Mouse (Mus musculus): ENCODE results near the gene Dnajc5. TPM values are rescaled to one million over a fixed set of nuclear protein-coding genes. Genes with fewer than 3 reads are reported as not detected.

Dnajc5 gene
- polyA plus RNA-seq, 2 experiments, result 72.5 to 75.7 TPM

DNA sequence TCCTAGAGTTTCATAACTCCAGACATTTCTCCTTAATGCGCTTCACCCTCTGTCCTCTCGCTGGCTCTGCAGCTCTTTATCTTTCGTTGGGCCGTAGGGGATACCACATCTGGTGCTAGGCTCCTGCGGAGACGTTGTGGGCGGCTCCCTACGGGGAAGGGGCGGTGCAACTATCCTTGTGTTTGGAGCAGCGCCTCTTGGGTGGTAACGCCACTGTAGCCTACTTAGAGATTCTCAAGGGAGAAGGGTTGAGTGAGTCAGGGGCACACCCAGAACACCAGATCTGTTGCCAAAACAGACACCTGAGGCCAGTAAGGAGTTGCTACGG is 22.8 kb upstream of the Dnajc5 start:
- Histone ChIP-seq H3K36me3 (ENCODE audit: control insufficient read depth, insufficient read depth, low read length) (peaks cover 31% of the 10 kb centered on the region), H3K27me3 (ENCODE audit: control insufficient read depth, insufficient read depth, low read length) (no peaks in the 10 kb centered on the region), H3K4me3 (replicated peaks; ENCODE audit: low read length) (peak overlapping the region; percentile 91), H3K9ac (ENCODE audit: low read depth, low read length, severe bottlenecking) (peak overlapping the region; percentile 94), H3K27ac (replicated peaks; ENCODE audit: low read depth, low read length) (peak overlapping the region; percentile 92), H3K4me1 (ENCODE audit: control insufficient read depth, insufficient read depth, low read length) (peaks cover 11% of the 10 kb centered on the region; the same call in 1 of the 2 replicates), H3K9me3 (ENCODE audit: control insufficient read depth, low read length) (no peaks in the 10 kb centered on the region), H3K4me2 (replicated peaks; ENCODE audit: low read depth, low read length, severe bottlenecking) (peak overlapping the region; percentile 92)
- 0 out of 2 replicates have a peak, but pooled peaks have one; percentile 17 for ATAC-seq (ENCODE audit: low FRiP score, low read depth)
- TF ChIP-seq POLR2A (IDR thresholded peaks at IDR 0.05; ENCODE audit: borderline replicate concordance, extremely low read depth, insufficient read depth, insufficient read length), result no peak
- DNase-seq (ENCODE audit: low spot score), result peak; percentile 52
- WGBS, result under 1% methylated on average over 12 of the region's 12 CpGs

DNA sequence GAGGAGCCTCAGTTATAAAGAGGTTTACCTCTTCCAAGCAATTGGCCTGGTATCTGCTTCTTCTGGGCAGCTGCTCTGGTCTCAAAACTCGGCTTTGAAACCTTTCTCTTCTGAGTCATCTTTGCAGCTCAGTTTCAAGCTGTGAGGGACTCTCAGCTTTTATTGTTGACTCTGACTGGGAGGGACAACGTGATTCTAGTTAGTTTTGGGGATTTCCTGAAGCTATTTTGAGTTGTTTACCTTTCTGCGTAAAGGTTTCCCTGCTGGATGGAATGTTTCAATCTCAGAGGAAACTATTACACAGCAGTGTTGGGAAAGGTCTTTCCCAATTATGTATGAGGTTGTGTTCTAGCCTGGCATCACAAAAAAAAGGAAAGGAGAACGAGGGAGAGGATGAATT is 21.6 kb upstream of the Dnajc5 start:
- 83% methylated on average over 4 of the region's 4 CpGs for WGBS
- H3K4me2 ChIP-seq (replicated peaks; ENCODE audit: low read depth, low read length, severe bottlenecking), result no peak overlapping the region
- no peak for TF ChIP-seq POLR2A (IDR thresholded peaks at IDR 0.05; ENCODE audit: borderline replicate concordance, extremely low read depth, insufficient read depth, insufficient read length)

DNA sequence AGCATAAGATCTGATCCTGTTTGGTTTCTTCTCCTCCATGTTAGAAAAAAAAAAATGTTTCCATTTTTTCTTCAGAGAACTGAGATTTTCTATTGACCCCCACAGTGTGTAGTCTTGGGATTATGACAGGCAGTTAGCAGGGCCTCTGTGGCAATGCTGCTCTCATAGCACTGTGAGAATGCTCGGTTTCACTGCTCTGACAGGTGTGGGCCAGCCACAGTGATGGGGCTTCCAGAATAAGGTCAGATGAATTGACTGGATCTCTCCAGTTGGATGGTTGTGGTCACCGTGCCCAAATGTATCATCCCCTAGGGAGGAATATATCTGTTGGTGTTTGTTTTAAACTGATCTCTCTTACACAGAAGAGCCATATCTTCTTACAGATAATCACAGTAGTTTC is 11.1 kb upstream of the Dnajc5 start:
- Histone ChIP-seq H3K9ac (ENCODE audit: low read depth, low read length, severe bottlenecking) (no peak overlapping the region), H3K4me2 (replicated peaks; ENCODE audit: low read depth, low read length, severe bottlenecking) (no peak overlapping the region), H3K27me3 (ENCODE audit: control insufficient read depth, insufficient read depth, low read length) (no peaks in the 10 kb centered on the region), H3K27ac (replicated peaks; ENCODE audit: low read depth, low read length) (no peak overlapping the region), H3K9me3 (ENCODE audit: control insufficient read depth, low read length) (no peaks in the 10 kb centered on the region), H3K4me3 (replicated peaks; ENCODE audit: low read length) (no peak overlapping the region), H3K36me3 (ENCODE audit: control insufficient read depth, insufficient read depth, low read length) (peaks cover 89% of the 10 kb centered on the region), H3K4me1 (ENCODE audit: control insufficient read depth, insufficient read depth, low read length) (no peaks in the 10 kb centered on the region)
- ATAC-seq (ENCODE audit: low FRiP score, low read depth), result no peak
- WGBS, result 87% methylated on average over 2 of the region's 2 CpGs
- no peak for TF ChIP-seq POLR2A (IDR thresholded peaks at IDR 0.05; ENCODE audit: borderline replicate concordance, extremely low read depth, insufficient read depth, insufficient read length)
- DNase-seq (ENCODE audit: low spot score), result no peak

More for the DNA sequence above, 21.6 kb upstream of the Dnajc5 start:
- Histone ChIP-seq H3K4me3 (replicated peaks; ENCODE audit: low read length) (no peak overlapping the region), H3K27ac (replicated peaks; ENCODE audit: low read depth, low read length) (no peak overlapping the region), H3K9ac (ENCODE audit: low read depth, low read length, severe bottlenecking) (no peak overlapping the region), H3K36me3 (ENCODE audit: control insufficient read depth, insufficient read depth, low read length) (peaks cover 41% of the 10 kb centered on the region), H3K9me3 (ENCODE audit: control insufficient read depth, low read length) (no peaks in the 10 kb centered on the region), H3K27me3 (ENCODE audit: control insufficient read depth, insufficient read depth, low read length) (no peaks in the 10 kb centered on the region), H3K4me1 (ENCODE audit: control insufficient read depth, insufficient read depth, low read length) (peaks cover 11% of the 10 kb centered on the region; the same call in 1 of the 2 replicates)
- no peak for ATAC-seq (ENCODE audit: low FRiP score, low read depth)
- DNase-seq (ENCODE audit: low spot score), result no peak

DNA sequence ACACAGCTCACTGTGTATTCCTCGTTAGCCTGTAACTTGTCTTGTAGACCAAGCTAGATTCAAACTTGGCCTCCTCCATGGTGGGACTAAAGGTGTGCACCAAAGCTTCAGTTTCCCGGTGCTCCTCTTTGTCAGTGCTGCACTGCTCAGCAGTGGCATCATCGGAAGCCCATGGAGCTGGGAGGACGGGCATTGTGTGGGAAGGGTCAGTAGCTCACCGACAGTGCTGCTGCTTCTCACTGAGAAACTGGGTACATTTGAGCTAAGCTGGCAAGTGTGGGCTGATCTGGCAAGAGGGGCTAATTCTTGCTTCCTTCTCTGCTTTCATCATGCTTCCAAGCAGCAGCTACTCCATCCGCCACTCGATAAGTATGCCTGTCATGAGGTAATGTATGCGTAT is 9.1 kb upstream of the Dnajc5 start:
- ATAC-seq (ENCODE audit: low FRiP score, low read depth) (no peak), DNase-seq (ENCODE audit: low spot score) (no peak)
- Histone ChIP-seq H3K36me3 (ENCODE audit: control insufficient read depth, insufficient read depth, low read length) (peaks cover 88% of the 10 kb centered on the region), H3K4me2 (replicated peaks; ENCODE audit: low read depth, low read length, severe bottlenecking) (no peak overlapping the region), H3K9me3 (ENCODE audit: control insufficient read depth, low read length) (no peaks in the 10 kb centered on the region), H3K27me3 (ENCODE audit: control insufficient read depth, insufficient read depth, low read length) (no peaks in the 10 kb centered on the region), H3K27ac (replicated peaks; ENCODE audit: low read depth, low read length) (no peak overlapping the region), H3K4me1 (ENCODE audit: control insufficient read depth, insufficient read depth, low read length) (no peaks in the 10 kb centered on the region), H3K4me3 (replicated peaks; ENCODE audit: low read length) (no peak overlapping the region), H3K9ac (ENCODE audit: low read depth, low read length, severe bottlenecking) (no peak overlapping the region)
- 93% methylated on average over 8 of the region's 8 CpGs for WGBS
- no peak for TF ChIP-seq POLR2A (IDR thresholded peaks at IDR 0.05; ENCODE audit: borderline replicate concordance, extremely low read depth, insufficient read depth, insufficient read length)

DNA sequence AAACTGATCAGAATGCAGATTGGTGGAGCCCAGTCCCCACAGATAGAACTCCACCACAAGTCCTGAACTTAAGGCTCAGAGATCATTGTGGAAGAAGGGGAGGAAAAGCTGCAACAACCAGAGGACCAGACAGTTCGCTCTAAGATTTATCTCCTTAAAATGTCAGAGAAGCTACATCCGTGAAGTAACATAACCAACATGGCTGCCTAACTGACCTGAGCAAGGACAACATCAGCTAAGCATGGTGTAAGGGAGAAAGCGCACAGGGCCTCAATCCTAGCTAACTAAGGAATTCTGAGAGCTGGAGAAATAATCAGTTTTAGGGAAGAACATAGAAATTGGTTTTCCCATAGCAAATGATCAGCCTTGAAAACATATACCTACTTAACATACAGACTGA is 1.1 kb upstream of the Dnajc5 start:
- Histone ChIP-seq H3K27ac (replicated peaks; ENCODE audit: low read depth, low read length) (peak overlapping the region; percentile 95), H3K9me3 (ENCODE audit: control insufficient read depth, low read length) (no peaks in the 10 kb centered on the region), H3K4me1 (ENCODE audit: control insufficient read depth, insufficient read depth, low read length) (peaks cover 14% of the 10 kb centered on the region), H3K27me3 (ENCODE audit: control insufficient read depth, insufficient read depth, low read length) (no peaks in the 10 kb centered on the region), H3K4me3 (replicated peaks; ENCODE audit: low read length) (peak overlapping the region; percentile 94), H3K36me3 (ENCODE audit: control insufficient read depth, insufficient read depth, low read length) (peaks cover 36% of the 10 kb centered on the region), H3K4me2 (replicated peaks; ENCODE audit: low read depth, low read length, severe bottlenecking) (peak overlapping the region; percentile 56), H3K9ac (ENCODE audit: low read depth, low read length, severe bottlenecking) (peak overlapping the region; percentile 94)
- DNase-seq (ENCODE audit: low spot score) (no peak), ATAC-seq (ENCODE audit: low FRiP score, low read depth) (no peak)
- no peak for TF ChIP-seq POLR2A (IDR thresholded peaks at IDR 0.05; ENCODE audit: borderline replicate concordance, extremely low read depth, insufficient read depth, insufficient read length)
- 68% methylated on average over 3 of the region's 3 CpGs for WGBS

DNA sequence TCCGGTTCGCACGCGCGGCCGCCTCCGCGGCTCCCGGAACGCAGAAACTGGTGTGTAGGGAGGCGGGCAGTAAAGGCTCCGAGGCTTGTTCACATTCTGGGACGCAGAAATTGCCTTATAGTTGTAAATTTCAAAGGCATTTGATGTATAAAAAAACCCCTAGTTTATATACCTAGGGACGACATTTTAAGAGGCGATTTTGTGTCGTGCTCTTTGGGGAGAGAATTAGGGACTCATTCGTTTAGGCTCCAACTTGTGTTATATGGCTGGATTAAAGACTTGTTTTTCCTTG is 597 bp downstream of the Dnajc5 start:
- Histone ChIP-seq H3K36me3 (ENCODE audit: control insufficient read depth, insufficient read depth, low read length) (peaks cover 20% of the 10 kb centered on the region), H3K4me1 (ENCODE audit: control insufficient read depth, insufficient read depth, low read length) (peaks cover 14% of the 10 kb centered on the region), H3K9me3 (ENCODE audit: control insufficient read depth, low read length) (no peaks in the 10 kb centered on the region), H3K4me2 (replicated peaks; ENCODE audit: low read depth, low read length, severe bottlenecking) (peak overlapping the region; percentile 56), H3K4me3 (replicated peaks; ENCODE audit: low read length) (peak overlapping the region; percentile 94), H3K27me3 (ENCODE audit: control insufficient read depth, insufficient read depth, low read length) (no peaks in the 10 kb centered on the region), H3K27ac (replicated peaks; ENCODE audit: low read depth, low read length) (peak overlapping the region; percentile 95), H3K9ac (ENCODE audit: low read depth, low read length, severe bottlenecking) (peak overlapping the region; percentile 94)
- no peak for TF ChIP-seq POLR2A (IDR thresholded peaks at IDR 0.05; ENCODE audit: borderline replicate concordance, extremely low read depth, insufficient read depth, insufficient read length)
- 1% methylated on average over 17 of the region's 17 CpGs for WGBS
- DNase-seq (ENCODE audit: low spot score), result no peak
- ATAC-seq (ENCODE audit: low FRiP score, low read depth), result no peak
